Mouse (Mus musculus): ENCODE data around the gene Olfr532.
"Not testable (repeated sequence)": the region's sequence is repeated elsewhere in the genome, so short reads cannot be mapped to it uniquely, and the experiment has no call there.

Gene Olfr532

GRCm38 (mm10) chr7:140421539-140421938 is at the start of gene Olfr532:
Gene Olfr532, minus strand, starts transcription at chr7:140421639.
- DNase-seq (ENCODE audit: low spot score): no peak

GRCm38 (mm10) chr7:140463070-140463469 is 41.6 kb upstream of the Olfr532 start, which contains the start of gene Olfr533:
Gene Olfr533, plus strand, starts transcription at chr7:140463370.
- not testable (repeated sequence) for DNase-seq (ENCODE audit: low spot score)

GRCm38 (mm10) chr7:140443141-140443540 is 21.7 kb upstream of the Olfr532 start:
- DNase-seq (ENCODE audit: low spot score): no peak

- DNase-seq (ENCODE audit: low spot score): no peak
These were observed 18.6 kb downstream of the Olfr532 start, which contains the start of gene Olfr531 for GRCm38 (mm10) chr7:140402818-140403217. Gene Olfr531, minus strand, starts transcription at chr7:140402918.

GRCm38 (mm10) chr7:140376911-140377310 is 44.5 kb downstream of the Olfr532 start:
- no peak for DNase-seq (ENCODE audit: low spot score)

- no peak for DNase-seq (ENCODE audit: low spot score)
These were observed 45.2 kb downstream of the Olfr532 start, which contains the start of gene Olfr530 for GRCm38 (mm10) chr7:140376231-140376630. Gene Olfr530, minus strand, starts transcription at chr7:140376331.

- no peak for DNase-seq (ENCODE audit: low spot score)
These were observed 47.1 kb downstream of the Olfr532 start for GRCm38 (mm10) chr7:140374300-140374699.

Measured in yolk sac, embryonic 10.5 days (tissue).